26 mouse cellular contexts compared by ENCODE assay signal in genomic region chr7:80195576-80196263, GRCm38 (mm10). TPM values are rescaled to one million over a fixed set of nuclear protein-coding genes. Genes with fewer than 3 reads are reported as not detected.
DNase-seq lines count a peak whose midpoint lies in the region; ATAC-seq and TF ChIP-seq lines count a peak whose summit lies in the region.
"Had no signal": no experiment of that assay in that cellular context is flagged by ENCODE, and none has a peak within 500 bp of the region (broad histone marks: within the 10 kb centered on the region; RNA-seq: fewer than 3 reads in every experiment).

No protein-coding gene starts in this region.

- H3K9me3 ChIP-seq in hindbrain, embryonic 13.5 days: no peaks in the 10 kb centered on the region
- no peaks in the 10 kb centered on the region for H3K9me3 ChIP-seq in hindbrain, embryonic 12.5 days (replicated peaks)
- no peaks in the 10 kb centered on the region for H3K9me3 ChIP-seq in liver, embryonic 13.5 days (replicated peaks)
- no peaks in the 10 kb centered on the region for H3K9me3 ChIP-seq in stomach, postnatal 0 days (ENCODE audit: control insufficient read depth, low read length)
- H3K9me3 ChIP-seq in forebrain, postnatal 0 days (ENCODE audit: low read length): no peaks in the 10 kb centered on the region
- H3K9me3 ChIP-seq: heart, embryonic 13.5 days; hindbrain, embryonic 15.5 days; limb, embryonic 15.5 days; midbrain, embryonic 12.5 days; stomach, embryonic 15.5 days had no signal

- H3K4me1 ChIP-seq in hindbrain, embryonic 13.5 days (replicated peaks): peaks cover 76% of the 10 kb centered on the region
- H3K4me1 ChIP-seq in hindbrain, embryonic 12.5 days: peaks cover 58% of the 10 kb centered on the region
- H3K4me1 ChIP-seq in liver, embryonic 13.5 days (replicated peaks): peaks cover 91% of the 10 kb centered on the region
- peaks cover 17% of the 10 kb centered on the region for H3K4me1 ChIP-seq in stomach, postnatal 0 days (replicated peaks; ENCODE audit: control insufficient read depth, insufficient read depth)
- peaks cover 33% of the 10 kb centered on the region for H3K4me1 ChIP-seq in forebrain, postnatal 0 days (ENCODE audit: insufficient read depth)

- ATAC-seq in hindbrain, embryonic 13.5 days (ENCODE audit: low FRiP score): no peak
- ATAC-seq in hindbrain, embryonic 12.5 days (ENCODE audit: low FRiP score): no peak
- ATAC-seq in liver, embryonic 13.5 days (ENCODE audit: low read depth): no peak
- ATAC-seq in stomach, postnatal 0 days (ENCODE audit: low FRiP score, low TSS enrichment): no peak
- ATAC-seq in forebrain, postnatal 0 days: no peak
- ATAC-seq: forebrain, embryonic 14.5 days; lung, postnatal 0 days; Patski had no signal

- no peak for TF ChIP-seq CTCF in stomach, postnatal 0 days (IDR thresholded peaks at IDR 0.05; ENCODE audit: low read depth)
- TF ChIP-seq CTCF in forebrain, postnatal 0 days (IDR thresholded peaks at IDR 0.05; ENCODE audit: low read depth): no peak

- no peak overlapping the region for H3K4me3 ChIP-seq in hindbrain, embryonic 13.5 days
- H3K4me3 ChIP-seq in hindbrain, embryonic 12.5 days: no peak overlapping the region
- no peak overlapping the region for H3K4me3 ChIP-seq in liver, embryonic 13.5 days (replicated peaks)
- no peak overlapping the region for H3K4me3 ChIP-seq in stomach, postnatal 0 days (ENCODE audit: low read depth, low read length)
- no peak overlapping the region for H3K4me3 ChIP-seq in forebrain, postnatal 0 days (ENCODE audit: low read depth, low read length)
- H3K4me3 ChIP-seq: heart, adult 2 months; heart, embryonic 13.5 days; hindbrain, embryonic 15.5 days; limb, embryonic 15.5 days; midbrain, embryonic 12.5 days; stomach, embryonic 15.5 days had no signal

- TF ChIP-seq EP300 in stomach, postnatal 0 days (optimal IDR thresholded peaks at IDR 0.05): no peak

- H3K27me3 ChIP-seq in hindbrain, embryonic 13.5 days: 0 out of 2 replicates have a peak, but pooled peaks cover 3% of the 10 kb centered on the region
- H3K27me3 ChIP-seq in hindbrain, embryonic 12.5 days: no peaks in the 10 kb centered on the region
- no peaks in the 10 kb centered on the region for H3K27me3 ChIP-seq in liver, embryonic 13.5 days
- no peaks in the 10 kb centered on the region for H3K27me3 ChIP-seq in stomach, postnatal 0 days (ENCODE audit: control insufficient read depth, insufficient read depth, low read length)
- no peaks in the 10 kb centered on the region for H3K27me3 ChIP-seq in forebrain, postnatal 0 days (ENCODE audit: insufficient read depth, low read length)
- H3K27me3 ChIP-seq: hindbrain, embryonic 15.5 days; limb, embryonic 15.5 days; Patski; stomach, embryonic 15.5 days had no signal

- intact Hi-C loops in left cerebral cortex, postnatal 4 days (cut with DNase I): loop anchor here (10.0 kb wide), 1 partner anchor 51 kb away; no protein-coding TSS in a partner anchor

- peak; percentile 13 to 19 for DNase-seq in spleen, postnatal 10 days (ENCODE audit: low spot score in 2 of 2)
- no peak for DNase-seq in spleen, adult 18-20 months
- no peak for DNase-seq in liver, embryonic 13.5 days
- no peak for DNase-seq in stomach, postnatal 0 days (ENCODE audit: low spot score)
- DNase-seq in forebrain, postnatal 0 days: no peak
- no peak for DNase-seq in left cerebral cortex, postnatal 4 days
- DNase-seq: adrenal gland, postnatal 14 days; cerebellum, adult 9-10 months; gastrocnemius, postnatal 14 days; heart, adult 2 months; heart, postnatal 36 days; kidney, postnatal 25 days; right cerebral cortex, postnatal 25 days; thymus, adult 18-20 months had no signal

- WGBS in hindbrain, embryonic 13.5 days: 84% methylated on average over 10 of the region's 11 CpGs
- WGBS in hindbrain, embryonic 12.5 days: 86% methylated on average over 10 of the region's 11 CpGs
- WGBS in liver, embryonic 13.5 days (ENCODE audit: insufficient replicate concordance): 86% methylated on average over 10 of the region's 11 CpGs
- 74% methylated on average over 10 of the region's 11 CpGs for WGBS in stomach, postnatal 0 days
- WGBS in forebrain, postnatal 0 days: 78% methylated on average over 10 of the region's 11 CpGs

- no peak overlapping the region for H3K9ac ChIP-seq in hindbrain, embryonic 13.5 days
- no peak overlapping the region for H3K9ac ChIP-seq in hindbrain, embryonic 12.5 days
- peak overlapping the region; percentile 41 for H3K9ac ChIP-seq in liver, embryonic 13.5 days
- no peak overlapping the region for H3K9ac ChIP-seq in stomach, postnatal 0 days (ENCODE audit: low read length)
- no peak overlapping the region for H3K9ac ChIP-seq in forebrain, postnatal 0 days
- H3K9ac ChIP-seq: heart, embryonic 13.5 days; hindbrain, embryonic 15.5 days; limb, embryonic 15.5 days; midbrain, embryonic 12.5 days; stomach, embryonic 15.5 days had no signal

- no peak overlapping the region for H3K4me2 ChIP-seq in hindbrain, embryonic 13.5 days
- H3K4me2 ChIP-seq in hindbrain, embryonic 12.5 days (replicated peaks): no peak overlapping the region
- H3K4me2 ChIP-seq in liver, embryonic 13.5 days: peak overlapping the region; percentile 12
- H3K4me2 ChIP-seq in stomach, postnatal 0 days (replicated peaks; ENCODE audit: low read depth): no peak overlapping the region
- H3K4me2 ChIP-seq in forebrain, postnatal 0 days (ENCODE audit: low read depth): no peak overlapping the region
- H3K4me2 ChIP-seq: heart, embryonic 13.5 days; hindbrain, embryonic 15.5 days; limb, embryonic 15.5 days; midbrain, embryonic 12.5 days; stomach, embryonic 15.5 days had no signal

- H3K27ac ChIP-seq in hindbrain, embryonic 13.5 days: 0 out of 2 replicates have a peak overlapping the region, but pooled peaks have one; percentile 35
- no peak overlapping the region for H3K27ac ChIP-seq in hindbrain, embryonic 12.5 days
- H3K27ac ChIP-seq in liver, embryonic 13.5 days: peak overlapping the region; percentile 100
- H3K27ac ChIP-seq in stomach, postnatal 0 days (replicated peaks): 0 out of 2 replicates have a peak overlapping the region, but pooled peaks have one; percentile 18
- no peak overlapping the region for H3K27ac ChIP-seq in forebrain, postnatal 0 days (ENCODE audit: low read depth, low read length)
- H3K27ac ChIP-seq: heart, adult 2 months; heart, embryonic 13.5 days; hindbrain, embryonic 15.5 days; limb, embryonic 15.5 days; macrophage; midbrain, embryonic 12.5 days; stomach, embryonic 15.5 days had no signal

- H3K36me3 ChIP-seq in hindbrain, embryonic 13.5 days: no peaks in the 10 kb centered on the region
- H3K36me3 ChIP-seq in hindbrain, embryonic 12.5 days: no peaks in the 10 kb centered on the region
- H3K36me3 ChIP-seq in liver, embryonic 13.5 days: peaks cover 10% of the 10 kb centered on the region
- no peaks in the 10 kb centered on the region for H3K36me3 ChIP-seq in stomach, postnatal 0 days (ENCODE audit: control insufficient read depth, insufficient read depth, low read length)
- no peaks in the 10 kb centered on the region for H3K36me3 ChIP-seq in forebrain, postnatal 0 days (ENCODE audit: insufficient read depth)
- H3K36me3 ChIP-seq: heart, embryonic 13.5 days; hindbrain, embryonic 15.5 days; limb, embryonic 15.5 days; midbrain, embryonic 12.5 days; stomach, embryonic 15.5 days had no signal

RNA-seq across cellular contexts. Expression of gene Sema4b, which starts 9.1 kb away (rescaled TPM):
- polyA plus RNA-seq in hindbrain, embryonic 13.5 days (2015; fragmentation: Nextera tagmentation; extraction: Ambion mirVana): 23.9 and 26.5 TPM in 2 replicates
- polyA plus RNA-seq in hindbrain, embryonic 12.5 days (2016; fragmentation: Nextera tagmentation; extraction: Ambion mirVana): 20.9 and 21.1 TPM in 2 replicates
- polyA plus RNA-seq in liver, embryonic 13.5 days (2015; fragmentation: Nextera tagmentation; extraction: Ambion mirVana): 13.1 and 14.1 TPM in 2 replicates
- polyA plus RNA-seq in stomach, postnatal 0 days (2015; fragmentation: Nextera tagmentation; extraction: Ambion mirVana): 19.4 and 19.9 TPM in 2 replicates
- total RNA-seq in forebrain, postnatal 0 days (2014; rRNA removed): 24.5 and 35.6 TPM in 2 replicates
- polyA plus RNA-seq in forebrain, postnatal 0 days (2015; fragmentation: Nextera tagmentation; extraction: Ambion mirVana): 17.0 and 22.4 TPM in 2 replicates
- total RNA-seq in left cerebral cortex, postnatal 4 days (2021): 10 to 100 TPM; 31.4 to 33.9 TPM

RNA-seq across cellular contexts. Expression of gene Cib1, which starts 36.9 kb away (rescaled TPM):
- polyA plus RNA-seq in hindbrain, embryonic 13.5 days (2015; fragmentation: Nextera tagmentation; extraction: Ambion mirVana): 35.0 and 38.1 TPM in 2 replicates
- polyA plus RNA-seq in hindbrain, embryonic 12.5 days (2016; fragmentation: Nextera tagmentation; extraction: Ambion mirVana): 37.5 and 40.5 TPM in 2 replicates
- polyA plus RNA-seq in liver, embryonic 13.5 days (2015; fragmentation: Nextera tagmentation; extraction: Ambion mirVana): 91.0 and 102 TPM in 2 replicates
- 187 and 189 TPM in 2 replicates for polyA plus RNA-seq in stomach, postnatal 0 days (2015; fragmentation: Nextera tagmentation; extraction: Ambion mirVana)
- total RNA-seq in forebrain, postnatal 0 days (2014; rRNA removed): 11.3 and 16.4 TPM in 2 replicates
- 29.0 and 29.3 TPM in 2 replicates for polyA plus RNA-seq in forebrain, postnatal 0 days (2015; fragmentation: Nextera tagmentation; extraction: Ambion mirVana)
- 10 to 100 TPM; 14.2 to 16.4 TPM for total RNA-seq in left cerebral cortex, postnatal 4 days (2021)

RNA-seq across cellular contexts. Expression of gene Gdpgp1, which starts 36.9 kb away (rescaled TPM):
- 4.1 and 5.3 TPM in 2 replicates for polyA plus RNA-seq in hindbrain, embryonic 13.5 days (2015; fragmentation: Nextera tagmentation; extraction: Ambion mirVana)
- polyA plus RNA-seq in hindbrain, embryonic 12.5 days (2016; fragmentation: Nextera tagmentation; extraction: Ambion mirVana): 4.6 and 4.9 TPM in 2 replicates
- polyA plus RNA-seq in liver, embryonic 13.5 days (2015; fragmentation: Nextera tagmentation; extraction: Ambion mirVana): 2.4 and 3.0 TPM in 2 replicates
- polyA plus RNA-seq in stomach, postnatal 0 days (2015; fragmentation: Nextera tagmentation; extraction: Ambion mirVana): 2.9 and 3.2 TPM in 2 replicates
- total RNA-seq in forebrain, postnatal 0 days (2014; rRNA removed): 4.1 and 5.8 TPM in 2 replicates
- polyA plus RNA-seq in forebrain, postnatal 0 days (2015; fragmentation: Nextera tagmentation; extraction: Ambion mirVana): 1.3 and 2.6 TPM in 2 replicates
- total RNA-seq in left cerebral cortex, postnatal 4 days (2021): 1 to 10 TPM; 4.6 to 5.1 TPM

RNA-seq across cellular contexts. Expression of gene Ttll13, which starts 50.5 kb away (rescaled TPM):
- 1.7 and 2.1 TPM in 2 replicates for polyA plus RNA-seq in hindbrain, embryonic 13.5 days (2015; fragmentation: Nextera tagmentation; extraction: Ambion mirVana)
- polyA plus RNA-seq in hindbrain, embryonic 12.5 days (2016; fragmentation: Nextera tagmentation; extraction: Ambion mirVana): 2.0 and 2.7 TPM in 2 replicates
- polyA plus RNA-seq in liver, embryonic 13.5 days (2015; fragmentation: Nextera tagmentation; extraction: Ambion mirVana): 0.23 and 0.72 TPM in 2 replicates
- polyA plus RNA-seq in stomach, postnatal 0 days (2015; fragmentation: Nextera tagmentation; extraction: Ambion mirVana): 1.2 TPM in 2 replicates
- 0.48 and 2.0 TPM in 2 replicates for total RNA-seq in forebrain, postnatal 0 days (2014; rRNA removed)
- 1.4 and 1.5 TPM in 2 replicates for polyA plus RNA-seq in forebrain, postnatal 0 days (2015; fragmentation: Nextera tagmentation; extraction: Ambion mirVana)
- 1 to 10 TPM; 1.1 to 2.2 TPM for total RNA-seq in left cerebral cortex, postnatal 4 days (2021)
- total RNA-seq: monocyte, adult 5-6 weeks had no signal

Comparison
In these comparisons a context has a peak if more than half of its experiments do, and no peak if none do; other contexts are left out.
1. H3K27ac ChIP-seq: peak in hindbrain, embryonic 13.5 days (single experiment), liver, embryonic 13.5 days (single experiment) and stomach, postnatal 0 days (single experiment); none in hindbrain, embryonic 12.5 days (single experiment) and forebrain, postnatal 0 days (single experiment).
2. DNase-seq: peak in spleen, postnatal 10 days (2 of 2); none in spleen, adult 18-20 months (0 of 2), liver, embryonic 13.5 days (single experiment), stomach, postnatal 0 days (single experiment), forebrain, postnatal 0 days (single experiment) and left cerebral cortex, postnatal 4 days (single experiment).